Mouse (Mus musculus) heart, adult 18-20 months (tissue): ENCODE results near the gene Prrc2b. TPM values are rescaled to one million over a fixed set of nuclear protein-coding genes. Genes with fewer than 3 reads are reported as not detected.

Experiments
- DNase-seq, 2 experiments: peaks; one replicate each; pipeline ENCODE4 v3.0.0; 2021 to 2022; ENCODE audit warnings: mixed read lengths in 1 of 2
- long read RNA-seq, 2 experiments: library from polyadenylated mRNA; stranded (forward); transcript quantifications; one replicate each; pipeline ENCODE4 v2.0.0; 2021
- total RNA-seq, 2 experiments: library from RNA; stranded (reverse); gene quantifications; 2 replicates each; pipeline ENCODE4 v1.2.3; 2021

Gene Prrc2b
- 10 to 100 TPM; 83.5 to 86.2 TPM for total RNA-seq
- long read RNA-seq, experiment 1, partial matches to known transcripts, result 1 of 9 reads
- long read RNA-seq, experiment 1, other reads (novel, unspliced or antisense), result 8 of 9 reads
- long read RNA-seq, experiment 2, partial matches to known transcripts, result 0 of 8 reads
- long read RNA-seq, experiment 2, other reads (novel, unspliced or antisense), result 8 of 8 reads

DNA sequence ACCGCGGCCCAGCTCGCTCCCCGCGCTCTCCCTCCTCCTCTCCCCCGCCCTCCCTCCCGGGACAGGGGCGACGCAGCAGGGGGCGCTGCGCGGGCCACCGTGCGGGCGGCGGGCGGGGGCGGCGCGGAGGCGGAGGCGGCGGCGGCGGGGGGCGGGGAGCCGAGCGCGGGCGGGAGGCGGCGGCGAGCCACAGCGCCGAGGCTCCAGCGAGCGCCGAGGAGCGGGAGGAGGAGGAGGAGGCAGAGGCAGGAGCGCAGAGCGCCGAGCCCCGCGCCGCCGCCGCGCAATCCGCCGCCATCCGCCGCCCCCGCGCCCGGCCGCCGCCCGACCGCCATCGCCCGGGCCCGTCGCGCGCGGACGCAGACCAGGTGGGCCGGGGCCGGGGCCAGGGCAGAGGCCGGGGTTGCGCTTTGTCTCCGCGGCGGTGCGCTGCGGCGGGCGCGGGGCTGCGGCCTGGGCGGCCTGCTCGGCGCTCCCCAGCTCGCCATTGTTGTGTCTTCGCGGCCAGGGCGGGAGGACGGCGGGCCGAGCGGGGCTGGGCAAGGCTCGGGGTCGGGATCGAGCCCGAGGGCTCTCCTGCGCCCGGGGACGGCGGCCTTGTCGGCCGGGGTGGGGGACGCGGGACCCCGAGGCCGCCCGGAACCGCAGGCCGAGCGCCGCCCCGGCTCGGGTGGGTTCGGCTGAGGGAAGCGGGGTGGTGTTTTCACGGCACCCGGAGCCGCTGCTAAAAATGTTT is at the start of gene Prrc2b:
Prrc2b (plus strand) TSS at position 159 of the 736 bp plus-strand sequence.
- peak; percentile 76 to 82 for DNase-seq

DNA sequence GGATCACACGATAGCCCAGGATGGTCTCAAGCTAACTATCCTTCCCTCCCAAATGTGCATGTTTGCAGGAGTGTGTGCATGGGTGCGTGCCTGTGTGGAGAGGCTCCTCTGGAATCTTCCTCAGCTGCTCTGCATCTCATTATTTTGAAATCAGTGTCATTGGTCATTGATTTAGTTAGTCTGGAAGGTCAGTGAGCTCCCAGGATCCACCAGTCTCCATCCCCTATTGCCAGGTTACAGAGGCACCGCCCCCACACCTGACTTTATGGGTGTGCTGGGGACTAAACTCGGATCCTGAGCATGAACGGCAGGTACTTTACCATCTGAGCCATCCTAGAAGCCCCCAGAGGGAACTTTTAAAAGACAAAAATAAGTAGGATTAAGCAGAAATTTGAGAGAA is 47.9 kb upstream of the Prrc2b start:
- DNase-seq, result no peak

DNA sequence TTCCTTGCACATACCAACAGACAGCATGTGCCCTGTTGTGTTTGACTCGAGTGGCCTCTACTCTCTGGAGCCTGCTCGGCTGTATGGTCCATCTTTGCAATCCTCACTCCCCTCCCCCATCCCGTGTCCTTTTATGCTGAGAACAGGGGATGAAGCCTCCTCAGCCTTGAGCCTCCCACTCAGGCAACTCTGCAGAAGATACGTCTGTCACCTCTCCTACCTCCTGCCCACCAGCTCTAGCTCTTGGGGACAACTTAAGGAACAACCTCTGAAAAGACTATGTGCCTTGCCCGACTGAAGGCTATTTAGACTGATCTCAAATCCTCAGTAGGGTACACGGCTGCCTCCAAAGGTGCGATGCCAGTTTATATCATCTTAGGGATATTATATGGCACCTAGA is 47.3 kb upstream of the Prrc2b start:
- DNase-seq, result no peak

DNA sequence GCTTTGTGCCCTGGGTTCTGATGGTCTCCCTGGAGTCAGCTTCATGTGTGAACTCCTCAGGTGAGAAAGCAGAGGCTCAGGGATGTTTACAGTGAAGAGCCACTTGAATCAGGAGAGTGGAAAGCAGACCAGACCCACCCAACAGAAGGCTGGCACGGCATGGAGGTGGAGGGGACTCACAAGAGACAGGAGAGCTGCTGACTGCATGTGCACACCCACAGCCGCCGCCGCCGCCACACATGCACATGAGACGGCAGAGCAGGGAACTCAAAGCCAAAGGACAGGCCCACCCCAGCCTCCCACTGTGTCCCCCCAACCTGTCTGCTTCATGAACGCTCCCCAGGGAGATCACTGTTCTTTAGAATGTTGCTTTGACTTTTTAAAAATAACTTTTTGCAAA is 46.8 kb upstream of the Prrc2b start:
- no peak for DNase-seq

DNA sequence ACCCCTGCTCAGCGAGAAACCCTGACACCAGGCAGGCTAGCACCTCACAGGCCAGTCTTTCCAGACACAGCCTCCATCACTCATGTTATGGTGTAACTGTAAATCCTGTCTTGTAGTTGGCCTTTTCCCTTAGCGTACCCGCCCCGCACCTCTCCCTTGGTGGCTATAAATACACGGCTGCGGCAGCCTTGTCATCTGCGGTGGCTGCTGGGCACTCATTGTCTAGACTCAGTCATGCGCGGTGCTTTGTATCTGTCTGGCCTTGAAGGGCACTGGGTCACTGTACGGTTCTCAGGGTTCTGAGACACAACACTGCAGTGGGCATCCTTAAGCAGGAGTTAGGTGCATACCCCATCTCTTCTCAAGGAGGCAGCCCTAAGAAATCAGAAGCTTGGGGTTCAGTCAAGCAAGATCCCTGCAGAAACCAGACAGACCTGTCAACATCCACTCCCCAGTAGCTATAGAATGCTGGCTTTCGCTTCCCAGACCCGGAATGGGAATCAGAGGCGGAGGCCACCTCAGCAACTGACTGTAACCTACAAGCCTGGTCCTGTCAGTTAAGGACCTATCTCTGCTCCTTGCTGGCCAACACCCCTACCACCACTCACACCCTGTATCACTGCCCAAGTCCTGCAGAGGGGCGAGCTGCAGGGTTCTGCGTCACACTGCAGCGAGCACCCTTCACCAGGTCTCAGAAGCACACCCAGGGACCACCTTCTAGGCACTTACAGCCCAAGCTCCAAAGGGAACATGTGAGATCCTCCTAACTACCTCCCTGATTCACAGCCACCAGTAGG is 45.6 kb upstream of the Prrc2b start:
- DNase-seq, result peak; percentile 44 to 46

DNA sequence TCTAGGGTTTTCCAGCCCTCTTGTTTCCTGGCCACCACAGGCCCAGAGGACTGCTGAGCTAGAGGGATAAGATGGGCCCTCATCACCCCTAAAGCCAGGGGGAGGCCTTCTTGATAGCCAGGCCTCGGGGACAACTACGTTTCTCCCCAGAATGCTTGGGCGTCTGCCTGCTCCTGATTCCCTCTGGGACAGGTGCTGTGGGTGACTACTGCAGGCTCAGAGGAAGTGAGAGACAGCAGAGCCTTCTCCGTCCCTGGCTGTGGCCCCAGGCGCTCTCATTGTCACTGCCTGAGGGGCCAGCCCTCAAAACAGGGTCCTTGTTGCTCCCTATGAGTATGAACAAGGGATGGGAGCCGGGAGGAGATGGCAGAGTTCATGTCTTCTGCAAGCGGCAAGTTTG is 45.0 kb upstream of the Prrc2b start:
- DNase-seq, result no peak

DNA sequence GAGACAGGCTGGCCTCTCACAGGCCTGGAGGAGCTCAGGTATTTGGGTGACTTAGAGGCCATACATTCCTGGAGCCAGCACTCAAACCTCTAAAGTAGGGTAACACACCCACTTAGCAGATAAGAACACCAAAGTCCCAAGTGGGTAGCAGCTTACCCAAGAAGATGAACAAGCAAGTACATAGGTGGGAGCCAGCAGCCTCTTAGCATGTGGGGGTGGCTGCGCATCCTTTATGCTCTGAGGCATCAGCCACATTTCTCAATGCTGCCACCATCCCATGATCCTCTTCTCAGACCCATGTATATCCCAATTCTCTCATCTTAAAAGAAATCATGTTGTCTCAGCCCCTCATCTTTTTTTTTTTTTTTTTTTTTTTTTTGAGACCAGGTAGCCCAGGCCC is 39.6 kb upstream of the Prrc2b start:
- no peak for DNase-seq

DNA sequence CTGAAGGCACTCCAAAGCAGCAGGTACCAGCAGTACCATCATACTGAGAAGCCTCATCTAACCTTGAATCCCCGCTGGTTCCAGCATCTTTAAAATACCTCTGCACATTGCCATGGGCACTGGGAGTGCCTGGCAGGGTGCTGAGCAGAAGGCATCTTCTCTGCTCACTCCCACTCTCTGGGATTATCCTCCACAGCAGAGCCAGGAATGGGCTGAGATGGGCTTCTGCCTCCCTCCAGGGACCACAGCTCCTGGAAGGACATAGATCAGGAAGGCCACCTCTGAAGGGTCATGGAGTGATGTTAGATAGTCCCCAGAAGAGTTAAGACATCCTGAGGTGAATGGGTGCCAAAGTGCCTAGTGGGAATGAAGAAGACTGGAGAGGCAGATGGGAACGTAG is 38.3 kb upstream of the Prrc2b start:
- no peak for DNase-seq

DNA sequence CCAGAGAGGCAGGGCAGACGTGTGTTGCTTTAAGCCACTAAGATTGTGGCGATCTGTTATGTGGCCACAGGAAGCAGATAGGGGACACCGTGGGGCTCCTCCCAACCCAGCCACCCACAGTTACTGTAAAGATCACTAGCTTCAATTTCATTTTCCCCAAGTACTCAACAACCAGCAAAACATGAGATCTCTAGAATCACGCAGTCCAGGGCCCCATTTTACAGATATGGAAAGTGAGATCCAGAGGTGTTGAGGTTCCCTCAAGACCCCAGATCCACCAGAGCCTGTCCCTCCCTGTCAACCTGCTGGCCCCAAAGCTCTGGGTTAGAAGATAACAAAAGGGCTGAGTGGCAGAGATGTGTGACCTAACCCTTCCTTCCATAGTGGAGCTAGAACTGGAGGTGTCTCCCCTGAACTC is 35.0 kb upstream of the Prrc2b start:
- DNase-seq, result no peak

DNA sequence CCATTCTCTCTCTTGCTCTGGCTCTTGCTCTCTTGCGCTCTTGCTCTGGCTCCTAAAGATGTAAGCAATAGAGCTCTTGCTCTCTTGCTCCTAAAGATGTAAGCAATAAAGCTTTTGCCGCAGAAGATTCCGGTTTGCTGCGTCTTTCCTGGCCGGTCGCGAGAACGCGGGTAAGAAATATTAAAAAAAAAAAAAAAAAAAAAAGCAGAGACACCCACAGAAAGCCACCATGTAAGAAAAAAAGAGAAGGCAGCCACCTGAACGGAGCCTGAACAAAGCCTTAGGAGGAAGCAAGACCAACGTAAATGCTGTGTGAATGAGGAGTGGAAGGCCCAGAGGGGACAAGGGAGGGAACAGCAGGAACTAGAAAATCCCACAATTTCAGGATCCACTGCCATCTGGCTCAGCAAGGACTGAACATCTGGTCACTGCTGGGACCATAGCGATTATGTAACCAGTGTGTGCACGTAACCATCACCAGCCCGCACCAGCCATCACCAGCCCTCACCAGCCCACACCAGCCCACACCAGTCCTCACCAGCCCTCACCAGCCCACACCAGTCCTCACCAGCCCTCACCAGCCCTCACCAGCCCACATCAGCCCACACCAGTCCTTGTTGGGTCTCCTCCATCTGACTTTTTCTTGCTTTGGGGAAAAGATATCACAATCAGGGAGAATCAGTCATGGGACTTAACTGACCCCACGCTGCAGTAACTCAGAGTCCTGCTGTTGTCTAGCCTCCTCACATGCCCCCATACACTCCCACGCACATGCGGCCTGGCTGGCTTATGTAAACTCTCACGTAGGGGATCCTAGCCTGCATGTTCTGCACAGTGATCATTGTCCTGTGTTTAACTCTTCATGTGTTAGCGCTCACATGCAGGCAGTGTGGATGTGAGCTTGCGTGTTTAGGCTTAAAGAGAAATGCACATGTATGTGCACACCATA is 30.8 kb upstream of the Prrc2b start:
- DNase-seq, result peak; percentile 80 to 81

DNA sequence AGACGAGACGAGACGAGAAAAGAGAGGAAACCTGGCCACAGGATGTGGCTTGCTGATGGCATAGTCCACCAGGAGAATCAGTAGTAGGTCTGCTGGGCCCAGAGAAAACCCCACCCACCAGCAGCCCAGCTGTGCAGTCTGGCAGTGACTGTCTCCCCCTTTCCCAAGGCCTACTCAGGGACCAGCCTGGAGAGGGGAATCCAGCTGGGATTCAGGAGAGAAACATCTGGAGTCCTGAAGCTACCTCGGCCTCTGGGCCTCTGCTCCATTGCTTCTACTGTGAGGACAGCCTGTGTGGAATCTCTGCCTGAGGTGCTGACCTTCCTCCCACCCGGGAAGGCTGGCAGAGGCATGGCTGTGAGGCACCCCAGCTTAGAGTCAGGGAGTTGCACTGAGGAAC is 29.7 kb upstream of the Prrc2b start:
- DNase-seq, result peak in 1 of 2 experiments; percentile 72

DNA sequence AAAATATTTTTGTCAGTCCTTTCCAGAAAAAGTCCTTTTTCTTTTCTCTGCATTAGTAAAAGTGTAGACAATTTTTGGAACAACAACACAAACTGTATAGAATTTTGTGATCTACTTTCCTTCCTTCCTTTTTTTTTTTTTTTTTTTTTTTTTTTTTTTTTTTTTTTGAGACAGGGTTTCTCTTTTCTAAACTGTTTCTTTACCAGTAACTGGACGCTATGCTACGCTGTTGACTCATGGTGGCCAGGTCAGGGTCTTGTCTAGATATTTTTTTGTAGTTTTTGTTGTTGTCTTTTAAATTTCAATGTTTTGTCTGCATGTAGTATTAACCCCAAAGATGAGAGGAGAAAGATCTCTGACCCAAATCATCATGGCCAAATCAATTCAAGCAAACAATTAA is 29.1 kb upstream of the Prrc2b start:
- DNase-seq, result no peak

DNA sequence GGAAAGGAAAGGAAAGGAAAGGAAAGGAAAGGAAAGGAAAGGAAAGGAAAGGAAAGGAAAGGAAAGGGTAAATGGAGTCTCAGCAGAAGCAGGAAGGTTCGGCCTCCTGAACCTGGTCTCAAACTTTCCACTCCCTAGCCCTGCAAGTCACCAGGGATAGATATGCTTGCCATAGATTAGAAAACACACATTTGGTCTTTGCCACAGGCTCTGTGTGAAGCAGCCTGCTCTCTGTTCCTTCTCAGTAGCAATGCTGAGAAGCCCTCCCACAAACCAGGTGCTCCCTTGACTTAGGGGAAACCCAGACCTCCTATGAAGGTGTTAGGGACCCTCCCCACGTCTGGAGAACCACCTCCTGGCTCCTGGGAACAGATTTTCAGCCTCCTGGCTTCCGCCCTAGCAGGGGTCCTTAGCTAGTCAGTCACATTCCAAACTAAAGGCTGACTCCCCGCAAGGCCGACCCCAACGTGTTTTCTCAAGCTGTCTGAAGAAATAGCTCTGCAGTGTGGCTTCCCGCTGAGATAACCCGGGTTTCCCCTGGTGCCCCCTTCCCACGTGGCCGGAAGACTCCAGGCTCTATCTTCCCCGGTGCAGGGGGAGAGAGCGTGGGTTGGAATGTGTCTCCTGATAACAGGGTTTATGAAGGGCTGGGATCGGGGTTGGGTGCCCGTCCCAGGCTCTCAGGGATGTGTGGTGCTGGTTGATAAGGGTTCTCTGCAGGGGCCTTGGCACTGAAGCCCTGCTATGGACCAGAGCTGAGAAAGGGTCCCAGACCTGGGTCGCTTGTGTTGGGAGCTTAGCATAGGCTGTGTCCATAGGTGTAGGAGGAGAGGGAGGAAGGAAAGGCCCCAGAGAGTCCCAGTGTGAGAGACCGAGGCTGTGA is 23.0 kb upstream of the Prrc2b start:
- DNase-seq, result peak in 1 of 2 experiments; percentile 45

DNA sequence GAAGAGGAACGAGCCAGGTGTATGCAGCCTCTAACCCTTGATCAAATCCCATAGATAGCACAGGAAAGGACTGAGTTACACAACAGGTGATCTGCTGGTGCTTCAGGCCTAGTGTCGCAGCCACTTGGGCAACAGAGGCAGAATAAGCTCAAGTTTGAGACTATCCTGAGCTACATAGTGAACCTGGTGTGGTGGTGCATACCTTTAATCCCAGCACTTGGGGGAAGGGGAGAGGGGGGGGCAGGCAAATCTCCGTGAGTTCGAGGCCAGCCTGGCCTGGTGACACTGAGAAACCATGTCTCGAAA is 22.4 kb upstream of the Prrc2b start:
- DNase-seq, result no peak

DNA sequence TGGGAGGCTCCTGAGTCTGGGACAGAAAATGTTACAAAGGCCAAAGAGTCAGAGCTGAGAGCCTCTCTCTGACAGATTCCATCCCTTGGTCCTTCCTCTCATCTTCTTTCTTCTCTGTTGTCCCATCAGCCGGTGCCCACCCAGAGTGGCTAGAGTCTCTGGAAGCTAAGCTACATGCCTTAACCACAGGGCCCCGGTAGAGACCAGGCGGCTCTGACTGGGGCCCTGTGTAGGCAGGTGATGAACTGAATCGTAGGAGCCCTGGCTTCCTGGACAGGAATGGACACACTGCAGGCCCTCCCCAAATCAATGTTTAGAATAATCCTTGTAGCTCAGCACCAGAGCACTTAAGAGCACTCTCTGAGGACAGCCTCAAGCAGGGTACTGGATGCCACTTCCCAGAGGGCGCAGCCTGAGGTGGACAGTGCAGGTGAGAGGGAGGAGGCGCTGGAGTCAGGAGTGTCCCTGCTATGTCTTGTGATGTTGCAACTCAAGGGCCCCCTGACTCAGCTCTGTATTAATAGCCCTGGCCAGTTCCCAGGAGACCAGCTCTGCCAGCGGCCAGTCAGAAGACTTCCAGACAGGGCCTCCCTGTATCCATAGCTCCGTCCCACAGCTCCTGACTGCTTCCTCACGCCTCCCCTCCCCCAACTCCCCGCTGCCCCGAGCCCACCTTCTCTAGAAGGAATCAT is 21.4 kb upstream of the Prrc2b start:
- DNase-seq, result peak; percentile 79 to 86

DNA sequence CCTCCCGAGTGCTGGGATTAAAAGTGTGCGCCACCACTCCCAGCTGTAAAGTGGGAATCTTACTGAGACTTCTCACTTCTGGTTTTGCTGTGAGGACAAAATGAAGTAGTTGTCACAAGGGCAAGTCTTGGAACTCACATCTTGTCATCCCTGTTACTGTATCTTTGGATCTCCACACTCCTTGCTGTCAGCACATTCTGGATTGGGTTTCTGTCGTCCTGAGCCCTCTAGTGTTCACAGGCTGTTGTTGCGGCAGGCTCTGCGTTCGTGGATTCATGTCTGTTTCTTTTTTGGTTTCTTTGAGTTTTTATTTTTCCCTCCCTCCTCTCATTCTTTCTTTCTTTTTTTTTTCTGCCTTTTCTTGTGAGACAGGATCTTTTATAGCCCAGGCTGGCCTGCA is 20.4 kb upstream of the Prrc2b start:
- DNase-seq, result peak; percentile 65 to 75

DNA sequence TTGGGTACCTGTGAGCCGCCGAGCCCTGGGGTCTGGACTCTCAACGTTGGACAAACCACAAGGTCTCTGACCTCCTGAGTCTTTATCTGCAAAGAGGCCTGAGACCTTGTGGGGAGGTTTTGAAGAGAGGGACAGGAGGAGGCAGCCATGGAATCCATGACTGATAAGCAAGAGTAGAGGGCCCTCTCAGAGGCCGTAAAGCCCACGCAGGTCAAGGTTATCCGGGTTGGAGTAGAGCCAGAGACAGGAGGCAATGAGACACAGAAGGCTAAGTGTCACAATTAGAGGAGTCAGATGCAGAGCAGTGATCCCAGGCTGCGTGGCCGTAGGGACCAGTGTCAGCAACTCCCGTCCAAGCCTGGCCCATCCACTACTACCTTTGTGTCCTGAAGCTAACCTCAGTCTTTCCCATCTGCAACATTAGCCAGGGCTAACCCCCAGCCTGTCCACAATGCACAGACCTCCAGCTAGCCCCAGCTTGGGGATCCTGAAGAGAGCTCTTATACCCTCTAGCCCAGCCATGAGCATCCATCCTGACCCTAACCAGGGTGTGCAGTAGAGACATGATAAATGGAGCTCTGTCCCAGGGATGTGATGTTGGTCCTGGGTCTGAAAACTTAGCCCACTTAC is 19.6 kb upstream of the Prrc2b start:
- DNase-seq, result peak in 1 of 2 experiments; percentile 24

DNA sequence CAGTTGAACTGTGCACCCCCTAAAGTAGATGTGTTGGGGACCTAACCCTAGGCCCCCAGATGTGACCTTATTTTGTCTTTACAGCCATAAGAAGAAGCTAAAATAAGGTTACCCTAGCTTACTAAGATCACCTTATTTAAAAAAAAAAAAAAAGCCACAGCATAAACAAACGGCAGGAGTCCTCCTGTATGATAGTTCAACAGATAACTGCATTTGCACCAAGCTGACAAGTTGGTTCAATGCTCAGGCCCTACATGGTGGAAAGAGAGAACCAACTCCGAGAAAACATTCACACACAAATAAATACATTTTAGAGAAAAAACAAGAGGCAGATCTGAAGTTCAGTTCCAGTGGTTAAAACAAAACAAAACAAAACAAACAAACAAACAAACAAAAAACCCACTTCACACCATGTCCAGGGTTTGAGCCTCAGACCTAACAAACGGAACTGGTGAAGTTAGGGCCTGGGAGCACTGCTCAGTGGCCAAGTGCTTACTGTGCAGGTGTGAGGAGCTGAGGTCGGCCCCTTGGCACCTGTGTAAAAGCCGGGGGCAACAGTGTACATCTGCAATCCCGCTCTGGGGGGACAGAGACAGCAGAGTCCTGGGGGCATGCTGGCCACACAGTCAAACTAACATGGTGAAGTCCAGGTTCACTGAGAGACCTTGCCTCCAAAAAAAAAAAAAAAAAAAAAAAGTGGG is 18.9 kb upstream of the Prrc2b start:
- DNase-seq, result no peak

DNA sequence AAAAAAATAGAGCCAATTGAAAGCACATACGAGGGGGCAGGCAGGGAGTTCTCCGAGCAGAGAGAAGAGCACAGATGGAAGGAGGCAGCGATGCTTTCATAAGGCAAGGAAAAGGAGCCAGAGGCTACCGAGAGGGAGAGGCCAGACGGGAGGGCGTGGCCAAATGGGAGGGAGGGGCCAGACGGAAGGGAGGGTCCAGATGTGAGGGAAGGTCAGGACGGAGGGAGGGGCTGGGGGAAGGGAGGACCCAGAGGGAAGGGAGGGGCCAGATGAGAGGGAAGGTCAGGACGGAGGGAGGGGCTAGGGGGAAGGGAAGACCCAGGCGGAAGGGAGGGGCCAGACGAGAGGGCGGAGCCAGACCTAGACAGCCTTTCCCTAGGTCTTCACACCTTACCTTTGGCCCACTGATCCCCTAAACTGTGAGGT is 18.3 kb upstream of the Prrc2b start:
- peak; percentile 63 to 66 for DNase-seq
